Mouse (Mus musculus) forebrain, embryonic 12.5 days (tissue): ENCODE results near the gene Ggps1. TPM values are rescaled to one million over a fixed set of nuclear protein-coding genes. Genes with fewer than 3 reads are reported as not detected.
"Not testable (repeated sequence)": the region's sequence is repeated elsewhere in the genome, so short reads cannot be mapped to it uniquely, and the experiment has no call there.

Experiments
- ATAC-seq: fragments of 200-750 bp; cut with Nextera tagmentation; 2 replicates; pipeline ENCODE4 v1.8.0; 2017; ENCODE audit warnings: moderate TSS enrichment; ENCODE audit not compliant: low FRiP score
- H3K27ac ChIP-seq: fragments of 300-500 bp; sonication (generic); 2 replicates; pipeline ENCODE4 v1.5.1; 2016; ENCODE audit warnings: mild to moderate bottlenecking
- H3K27me3 ChIP-seq: fragments of 300-500 bp; sonication (generic); 2 replicates; pipeline ENCODE4 v1.6.1; 2016; ENCODE audit warnings: mild to moderate bottlenecking
- H3K36me3 ChIP-seq: fragments of 300-500 bp; sonication (generic); replicated peaks from 2 replicates; pipeline ENCODE4 v1.6.1; 2016; ENCODE audit warnings: mild to moderate bottlenecking
- H3K4me1 ChIP-seq: fragments of 300-500 bp; sonication (generic); 2 replicates; pipeline ENCODE4 v1.6.1; 2016
- H3K4me2 ChIP-seq: fragments of 300-500 bp; sonication (generic); 2 replicates; pipeline ENCODE4 v1.6.1; 2016; ENCODE audit warnings: mild to moderate bottlenecking, moderate library complexity
- H3K4me3 ChIP-seq: fragments of 300-500 bp; sonication (generic); replicated peaks from 2 replicates; pipeline ENCODE4 v1.5.1; 2016; ENCODE audit warnings: mild to moderate bottlenecking
- H3K9ac ChIP-seq: fragments of 300-500 bp; sonication (generic); 2 replicates; pipeline ENCODE4 v1.6.1; 2016; ENCODE audit warnings: mild to moderate bottlenecking
- H3K9me3 ChIP-seq: fragments of 300-500 bp; sonication (generic); 2 replicates; pipeline ENCODE4 v1.6.1; 2016
- WGBS: fragments of 180-500 bp; shearing (Covaris S2); methylation state at CpG from one replicate; pipeline ENCODE4 v1.1.7; 2016; 5-methylcytosine and 5-hydroxymethylcytosine counted together
- polyA plus RNA-seq: library from polyadenylated mRNA; unstranded; fragments of >200 nt; fragmentation: Nextera tagmentation; extraction: Ambion mirVana; gene quantifications from 2 replicates; pipeline ENCODE4 v1.2.1, GENCODE M21; 2016

Gene Ggps1
- polyA plus RNA-seq, 1 experiment from 2014 or later, result 74.6 TPM

DNA sequence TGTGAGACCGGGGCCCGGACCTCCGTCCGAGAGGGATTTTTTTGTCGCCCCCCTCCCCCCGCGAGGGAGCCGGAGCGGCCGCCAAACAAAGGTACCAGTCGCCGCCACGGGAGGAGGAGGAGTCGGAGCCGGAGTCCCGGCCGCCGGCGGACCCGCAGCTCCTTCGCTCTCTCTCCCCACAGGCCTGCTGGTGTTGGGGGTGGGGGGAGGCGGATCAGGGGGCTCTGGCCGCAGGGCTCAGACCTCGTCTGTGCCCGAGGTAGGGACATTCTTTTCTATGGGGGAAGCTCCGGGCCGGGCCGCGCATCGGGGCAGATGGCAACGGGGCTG, 619 bp upstream of the Ggps1 start:
- peak overlapping the region; percentile 68 for H3K4me2 ChIP-seq
- 0% methylated on average over 16 of the region's 31 CpGs for WGBS
- H3K27ac ChIP-seq, result peak overlapping the region; percentile 98
- no peaks in the 10 kb centered on the region for H3K9me3 ChIP-seq
- peak overlapping the region; percentile 100 for H3K4me3 ChIP-seq
- H3K9ac ChIP-seq, result peak overlapping the region; percentile 99
- no peaks in the 10 kb centered on the region for H3K27me3 ChIP-seq
- H3K36me3 ChIP-seq, result 0 out of 2 replicates have a peak, but pooled peaks cover under 1% of the 10 kb centered on the region
- no peak; the same call in 1 of the 2 replicates for ATAC-seq
- H3K4me1 ChIP-seq, result peaks cover 29% of the 10 kb centered on the region

- H3K36me3 ChIP-seq, result 0 out of 2 replicates have a peak, but pooled peaks cover under 1% of the 10 kb centered on the region
- H3K4me2 ChIP-seq, result peak overlapping the region; percentile 75
- H3K4me1 ChIP-seq, result peaks cover 26% of the 10 kb centered on the region
- no peak for ATAC-seq
- WGBS, result 8% methylated on average over 11 of the region's 11 CpGs
- peak overlapping the region; percentile 87 for H3K9ac ChIP-seq
- H3K4me3 ChIP-seq, result peak overlapping the region; percentile 100
- no peaks in the 10 kb centered on the region for H3K9me3 ChIP-seq
- no peaks in the 10 kb centered on the region for H3K27me3 ChIP-seq
- H3K27ac ChIP-seq, result peak overlapping the region; percentile 95
These were observed 877 bp downstream of the Ggps1 start for GRCm38 (mm10) chr13:14062209-14063012.

GRCm38 (mm10) chr13:14059582-14059981, 3.7 kb downstream of the Ggps1 start:
- Histone ChIP-seq H3K9ac (no peak overlapping the region), H3K27me3 (no peaks in the 10 kb centered on the region), H3K36me3 (peaks cover 23% of the 10 kb centered on the region), H3K4me3 (no peak overlapping the region), H3K9me3 (no peaks in the 10 kb centered on the region), H3K4me1 (peaks cover 15% of the 10 kb centered on the region), H3K27ac (no peak overlapping the region), H3K4me2 (no peak overlapping the region)
- no peak for ATAC-seq

- Histone ChIP-seq H3K36me3 (peaks cover 50% of the 10 kb centered on the region), H3K27me3 (no peaks in the 10 kb centered on the region), H3K4me2 (no peak overlapping the region), H3K4me3 (no peak overlapping the region), H3K27ac (no peak overlapping the region), H3K9me3 (no peaks in the 10 kb centered on the region), H3K4me1 (peaks cover 9% of the 10 kb centered on the region), H3K9ac (no peak overlapping the region)
- WGBS, result 93% methylated on average over 3 of the region's 3 CpGs
- no peak for ATAC-seq
These were observed 6.5 kb downstream of the Ggps1 start for GRCm38 (mm10) chr13:14056801-14057200.

GRCm38 (mm10) chr13:14049878-14050277, 13.4 kb downstream of the Ggps1 start:
- WGBS, result 95% methylated on average over 1 of the region's 1 CpGs
- no peak overlapping the region for H3K4me2 ChIP-seq
- no peak overlapping the region for H3K9ac ChIP-seq
- H3K27ac ChIP-seq, result no peak overlapping the region
- no peaks in the 10 kb centered on the region for H3K9me3 ChIP-seq
- H3K36me3 ChIP-seq, result peaks cover 65% of the 10 kb centered on the region
- no peak for ATAC-seq
- H3K4me1 ChIP-seq, result no peaks in the 10 kb centered on the region
- no peaks in the 10 kb centered on the region for H3K27me3 ChIP-seq
- no peak overlapping the region for H3K4me3 ChIP-seq

DNA sequence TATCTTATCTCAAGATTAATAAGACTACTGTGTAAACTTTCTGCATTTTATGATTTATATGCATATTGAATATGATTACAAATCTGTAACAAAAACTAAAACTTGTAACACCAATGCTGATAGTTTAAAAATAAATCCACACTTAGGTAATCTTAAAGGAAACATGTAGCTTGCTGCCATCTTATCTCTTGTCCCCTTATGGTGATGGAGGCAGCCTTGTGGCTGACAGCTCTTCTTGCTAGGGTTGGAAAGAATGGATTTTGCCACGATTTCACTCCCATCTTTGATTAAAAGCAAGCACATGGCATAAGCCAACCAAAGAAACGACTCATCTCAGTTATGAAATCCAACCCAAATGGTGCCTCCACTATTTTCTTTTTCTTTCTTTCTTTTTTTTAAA, 18.8 kb downstream of the Ggps1 start:
- Histone ChIP-seq H3K4me1 (peaks cover 6% of the 10 kb centered on the region), H3K4me2 (no peak overlapping the region), H3K9me3 (no peaks in the 10 kb centered on the region), H3K4me3 (no peak overlapping the region), H3K9ac (no peak overlapping the region), H3K27me3 (no peaks in the 10 kb centered on the region), H3K27ac (no peak overlapping the region), H3K36me3 (peaks cover 24% of the 10 kb centered on the region)
- WGBS, result 77% methylated on average over 2 of the region's 2 CpGs
- no peak for ATAC-seq

GRCm38 (mm10) chr13:14043851-14044250, 19.4 kb downstream of the Ggps1 start:
- Histone ChIP-seq H3K4me1 (peaks cover 7% of the 10 kb centered on the region), H3K36me3 (peaks cover 17% of the 10 kb centered on the region), H3K27ac (no peak overlapping the region), H3K9ac (no peak overlapping the region), H3K27me3 (no peaks in the 10 kb centered on the region), H3K4me2 (no peak overlapping the region), H3K4me3 (no peak overlapping the region), H3K9me3 (no peaks in the 10 kb centered on the region)
- no peak for ATAC-seq

- no peak overlapping the region; the same call in 1 of the 2 replicates for H3K27ac ChIP-seq
- no peaks in the 10 kb centered on the region for H3K36me3 ChIP-seq
- WGBS, result 62% methylated on average over 5 of the region's 5 CpGs
- H3K4me2 ChIP-seq, result peak overlapping the region; percentile 94
- H3K4me1 ChIP-seq, result peaks cover 17% of the 10 kb centered on the region
- H3K9ac ChIP-seq, result peak overlapping the region; percentile 75; the same call in 1 of the 2 replicates
- H3K9me3 ChIP-seq, result no peaks in the 10 kb centered on the region
- no peaks in the 10 kb centered on the region for H3K27me3 ChIP-seq
- no peak for ATAC-seq
- peak overlapping the region; percentile 69 for H3K4me3 ChIP-seq
These were observed 23.1 kb downstream of the Ggps1 start for GRCm38 (mm10) chr13:14040186-14040585.

GRCm38 (mm10) chr13:14039292-14039965, 23.9 kb downstream of the Ggps1 start, which contains the start of gene Tbce:
Tbce (minus strand) TSS chr13:14039638.
- Histone ChIP-seq H3K4me1 (peaks cover 17% of the 10 kb centered on the region), H3K36me3 (no peaks in the 10 kb centered on the region), H3K9me3 (no peaks in the 10 kb centered on the region), H3K4me3 (peak within 1 kb of the TSS; percentile 69), H3K27me3 (no peaks in the 10 kb centered on the region), H3K27ac (peak within 1 kb of the TSS; percentile 97), H3K9ac (peak within 1 kb of the TSS; percentile 75), H3K4me2 (peak within 1 kb of the TSS; percentile 94)
- ATAC-seq, result peak; percentile 97
- WGBS, result under 1% methylated on average over 35 of the region's 35 CpGs

GRCm38 (mm10) chr13:14038911-14039291, 24.4 kb downstream of the Ggps1 start:
- H3K27ac ChIP-seq, result peak overlapping the region; percentile 97
- peak overlapping the region; percentile 69 for H3K4me3 ChIP-seq
- H3K4me1 ChIP-seq, result peaks cover 17% of the 10 kb centered on the region
- 6% methylated on average over 8 of the region's 8 CpGs for WGBS
- no peaks in the 10 kb centered on the region for H3K27me3 ChIP-seq
- no peaks in the 10 kb centered on the region for H3K9me3 ChIP-seq
- H3K9ac ChIP-seq, result peak overlapping the region; percentile 75
- no peaks in the 10 kb centered on the region for H3K36me3 ChIP-seq
- ATAC-seq, result peak; percentile 64
- peak overlapping the region; percentile 94 for H3K4me2 ChIP-seq

DNA sequence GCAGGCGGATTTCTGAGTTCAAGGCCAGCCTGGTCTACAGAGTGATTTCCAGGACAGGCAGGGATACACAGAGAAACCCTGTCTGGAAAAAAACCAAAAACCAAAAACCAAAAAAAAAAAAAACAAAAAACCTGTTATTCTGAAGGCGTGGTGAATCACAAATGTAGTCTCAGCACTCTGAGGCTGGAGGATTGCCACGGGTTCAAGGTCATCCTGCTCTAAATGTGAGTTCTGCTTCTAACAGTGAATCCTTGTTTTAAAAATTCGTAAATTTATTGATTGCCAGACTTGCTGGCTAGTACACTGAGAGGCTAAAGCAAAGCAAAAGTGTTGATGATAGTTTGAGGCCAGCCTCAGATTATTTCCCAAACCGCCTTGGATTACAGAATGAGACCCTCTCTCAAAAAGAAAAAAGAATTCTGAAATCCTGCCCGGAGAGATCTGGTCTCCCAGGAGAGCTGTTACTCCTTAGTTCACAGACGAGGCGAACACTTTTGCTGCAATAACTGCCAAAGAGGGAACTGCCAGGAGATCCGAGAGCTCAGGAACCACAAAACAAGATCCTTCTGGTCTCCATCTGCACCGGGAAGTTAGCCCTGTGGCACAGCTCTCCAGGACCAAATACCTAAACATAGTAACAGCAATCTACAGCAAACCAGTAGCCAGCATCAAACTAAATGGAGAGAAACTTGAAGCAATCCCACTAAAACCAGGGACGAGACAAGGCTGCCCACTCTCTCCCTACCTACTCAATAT, 27.2 kb downstream of the Ggps1 start:
- Histone ChIP-seq H3K27ac (no peak overlapping the region), H3K4me2 (no peak overlapping the region), H3K9me3 (no peaks in the 10 kb centered on the region), H3K36me3 (no peaks in the 10 kb centered on the region), H3K4me1 (peaks cover 17% of the 10 kb centered on the region), H3K27me3 (no peaks in the 10 kb centered on the region), H3K4me3 (no peak overlapping the region), H3K9ac (no peak overlapping the region)
- ATAC-seq, result no peak
- WGBS, result 94% methylated on average over 11 of the region's 11 CpGs

DNA sequence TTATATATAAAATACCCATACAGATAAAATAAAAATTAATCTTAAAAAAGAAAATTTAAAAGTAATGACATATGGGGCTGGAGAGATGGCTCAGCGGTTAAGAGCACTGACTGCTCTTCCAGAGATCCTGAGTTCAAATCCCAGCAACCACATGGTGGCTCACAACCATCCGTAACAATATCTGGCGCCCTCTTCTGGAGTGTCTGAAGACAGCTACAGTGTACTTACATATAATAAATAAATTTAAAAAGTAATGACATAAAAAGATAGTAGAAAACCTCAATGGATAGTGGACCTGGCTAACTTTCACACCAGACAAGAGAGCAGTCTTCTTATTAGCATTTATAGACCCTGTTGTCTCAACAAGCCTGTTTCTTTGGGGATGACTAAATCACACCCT, 27.9 kb downstream of the Ggps1 start:
- H3K27ac ChIP-seq, ATAC-seq, H3K4me3 ChIP-seq, H3K9ac ChIP-seq, H3K36me3 ChIP-seq, H3K4me2 ChIP-seq, H3K9me3 ChIP-seq, H3K27me3 ChIP-seq: not testable (repeated sequence)
- WGBS, result 90% methylated on average over 3 of the region's 3 CpGs
- H3K4me1 ChIP-seq, result peaks cover 15% of the 10 kb centered on the region
